Mouse (Mus musculus): Measurements from ENCODE around the gene Atad3a.

Atad3a gene

DNA sequence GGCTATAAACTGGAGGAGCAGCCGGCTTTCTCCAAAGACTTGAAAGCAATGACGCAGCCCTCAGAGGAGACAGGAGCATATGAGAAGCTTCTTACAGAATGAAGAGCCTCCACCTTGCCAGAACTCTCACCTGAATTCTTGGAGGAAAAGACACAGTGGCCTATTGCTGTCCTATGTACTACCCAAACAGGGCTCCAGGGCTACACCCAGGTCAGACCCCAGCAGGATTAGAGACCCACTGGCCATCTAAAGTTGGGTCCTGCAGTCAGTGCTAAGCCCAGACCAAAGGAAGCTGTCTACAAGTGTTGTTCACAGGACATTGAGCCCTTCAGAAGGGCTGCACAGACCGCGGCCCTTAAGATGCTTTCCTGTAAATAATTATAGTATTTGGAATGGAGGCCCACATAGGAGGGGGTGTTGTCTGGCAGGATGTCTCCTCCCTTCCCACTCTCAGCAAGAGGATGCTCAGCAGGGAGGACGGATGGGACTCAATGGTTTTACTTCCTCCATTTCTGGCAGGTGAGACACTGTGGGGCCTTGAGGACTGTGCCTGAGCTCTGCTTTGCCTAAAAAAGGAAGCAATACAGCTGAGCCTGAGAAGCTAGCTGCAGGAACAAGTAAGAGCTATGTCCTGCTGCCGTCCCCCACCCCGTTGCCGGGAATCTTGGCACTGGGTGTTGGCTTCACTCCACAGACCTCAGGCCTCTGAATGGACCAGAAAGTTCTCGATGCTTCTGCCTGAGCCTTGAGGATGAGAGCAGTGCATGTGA lies 14.3 kb upstream of the Atad3a start:
- WGBS, result 10% methylated on average over 9 of the region's 9 CpGs

DNA sequence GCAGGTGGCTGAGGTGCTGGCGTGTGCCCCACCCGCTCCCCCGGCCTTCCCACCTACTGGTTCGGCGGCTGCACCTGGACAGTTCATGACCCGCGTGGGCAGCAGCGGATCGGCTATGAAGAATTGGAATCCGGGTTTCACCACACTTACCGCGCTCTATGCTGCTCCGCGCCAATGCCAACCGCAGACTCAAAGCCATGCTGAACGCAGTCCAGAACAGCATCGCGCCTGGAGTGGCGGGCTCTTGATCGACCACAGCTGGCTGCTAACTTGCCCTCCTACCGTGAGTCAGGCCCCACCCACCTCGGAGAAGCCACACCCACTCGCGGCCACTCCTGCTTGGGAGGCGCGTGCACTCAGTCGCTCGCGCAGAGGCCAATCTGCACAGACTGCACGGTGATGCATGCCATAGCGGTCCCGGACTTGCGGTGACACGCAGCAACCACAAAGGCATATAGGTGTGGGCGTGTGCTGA lies 13.4 kb upstream of the Atad3a start, which contains the start of gene Vwa1:
Vwa1 (minus strand) TSS at position 419 of the 475 bp plus-strand sequence.
- 1% methylated on average over 35 of the region's 35 CpGs for WGBS

DNA sequence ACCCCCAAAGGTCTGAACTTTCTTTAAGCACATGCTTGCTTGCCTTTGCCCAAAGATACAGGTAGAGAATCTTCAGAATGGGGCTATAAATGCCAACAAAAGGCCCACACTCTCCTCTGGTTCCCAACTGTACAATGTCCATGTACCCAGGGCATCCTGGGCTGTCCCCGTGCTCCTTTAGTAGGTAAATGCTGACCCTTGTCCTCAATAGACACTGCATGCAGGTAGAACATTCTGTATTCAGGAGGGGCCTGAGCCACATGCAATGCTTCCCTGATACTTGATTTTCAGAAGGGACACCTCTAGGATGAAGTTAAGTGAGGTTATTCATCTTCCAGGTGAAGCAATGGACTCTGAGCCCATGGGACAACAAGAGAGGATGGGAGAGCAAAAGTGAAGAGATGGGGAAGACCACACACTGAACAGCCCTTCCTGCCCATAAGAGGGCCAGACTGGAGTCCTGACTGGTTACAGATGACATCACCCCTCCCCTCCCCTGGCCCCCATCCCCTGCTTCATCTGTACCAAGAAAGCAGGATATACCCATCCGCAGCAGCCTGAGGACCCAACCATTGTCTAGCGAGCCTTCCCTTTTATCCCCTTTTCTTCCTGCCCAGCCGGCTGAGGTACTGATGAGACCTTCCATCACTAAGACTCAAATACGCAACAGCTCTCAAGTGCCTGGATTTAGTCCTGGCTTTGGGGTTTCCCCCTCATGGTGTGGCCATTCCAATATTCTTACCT lies 12.6 kb upstream of the Atad3a start:
- whole genome bisulfite sequencing, result 54% methylated on average over 5 of the region's 5 CpGs

DNA sequence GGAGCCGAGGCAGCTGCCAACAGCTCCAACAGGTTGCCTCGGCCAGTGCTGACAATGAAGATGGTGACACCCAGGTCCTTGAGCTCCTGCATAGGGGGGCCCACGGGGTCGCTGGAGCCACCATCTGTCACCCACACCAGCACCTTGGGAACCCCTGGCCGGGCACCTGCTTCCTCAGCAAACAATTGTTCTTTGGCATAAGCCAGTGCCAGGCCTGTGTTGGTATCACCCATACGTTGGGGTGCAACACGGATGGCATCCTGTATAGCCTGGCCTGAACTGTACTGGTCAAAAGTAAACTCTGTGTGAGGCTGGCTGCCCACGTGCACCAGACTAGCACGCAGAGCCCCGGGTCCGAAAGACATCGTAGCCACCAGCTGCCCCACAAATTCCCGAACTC lies 11.9 kb upstream of the Atad3a start:
- WGBS, result 76% methylated on average over 13 of the region's 13 CpGs

DNA sequence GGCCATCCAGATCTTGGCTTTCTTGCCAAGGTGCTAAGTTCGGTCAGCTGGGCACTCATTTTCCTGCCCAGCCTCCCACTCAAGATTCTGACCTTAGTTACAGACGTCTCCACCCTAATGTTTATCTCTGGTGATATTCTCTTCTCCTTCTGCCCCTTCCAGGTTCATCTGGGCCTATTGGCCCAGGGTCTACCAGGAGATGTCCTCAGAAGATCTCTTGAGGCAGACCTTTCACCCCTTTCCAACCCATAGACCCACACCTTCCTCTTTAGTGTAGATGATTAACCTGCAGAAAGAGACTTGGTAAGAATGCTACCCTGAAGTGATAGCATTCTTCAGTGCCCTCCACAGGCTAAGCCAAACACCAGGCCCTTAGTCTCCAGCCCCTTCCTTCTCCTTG lies 10.8 kb upstream of the Atad3a start:
- 86% methylated on average over 2 of the region's 2 CpGs for WGBS

DNA sequence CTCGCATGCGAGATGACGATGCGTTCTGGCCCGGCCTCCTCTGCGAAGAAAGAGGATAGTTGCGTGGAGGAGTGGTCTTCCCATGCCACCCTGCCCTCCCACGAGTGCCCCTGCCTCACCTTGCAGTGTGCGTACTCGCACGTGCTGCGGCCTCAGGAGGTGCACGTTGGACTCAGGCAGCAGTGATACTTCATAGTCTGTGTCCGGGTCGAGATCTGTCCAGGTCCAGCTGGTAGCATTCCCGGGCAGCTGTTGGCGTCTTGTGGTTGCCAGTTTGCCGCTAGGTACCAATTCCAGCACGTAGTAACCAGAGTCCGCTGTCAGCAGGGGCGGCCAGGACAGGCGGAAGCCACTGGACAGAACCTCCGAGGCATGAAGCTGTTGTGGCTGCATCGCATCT lies 9.7 kb upstream of the Atad3a start:
- WGBS, result 33% methylated on average over 24 of the region's 24 CpGs

DNA sequence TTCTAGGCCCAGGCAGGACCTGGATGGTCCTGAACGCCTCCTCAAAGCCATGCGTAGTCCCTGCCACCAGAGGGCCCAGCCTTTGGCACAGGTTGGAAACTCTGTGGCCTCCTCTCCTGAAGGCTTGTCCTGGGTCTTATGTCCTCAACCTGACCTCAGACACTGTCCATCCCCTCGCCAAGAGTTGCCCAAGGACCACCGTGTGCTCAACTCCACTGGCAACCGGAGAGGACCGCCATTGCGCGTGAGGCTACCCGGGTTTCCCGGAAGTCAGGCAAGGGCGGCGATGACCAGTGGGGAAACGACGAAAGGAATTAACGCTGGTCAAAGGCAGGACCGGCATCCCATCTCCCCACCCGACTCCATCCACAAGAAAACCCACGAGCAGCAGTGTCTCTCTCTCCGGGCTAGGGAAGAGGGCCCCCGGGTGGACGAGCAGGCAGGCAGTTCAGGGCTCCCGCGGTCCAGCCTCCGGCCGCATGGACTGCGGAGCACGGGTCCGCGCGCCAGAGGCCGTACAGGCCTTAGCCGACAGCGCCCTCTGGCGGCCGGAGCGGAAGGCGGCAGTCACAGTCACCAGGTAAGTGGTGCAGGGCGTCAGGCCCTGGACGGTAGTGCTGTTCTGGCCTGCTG lies 9.1 kb upstream of the Atad3a start:
- under 1% methylated on average over 39 of the region's 39 CpGs for WGBS

DNA sequence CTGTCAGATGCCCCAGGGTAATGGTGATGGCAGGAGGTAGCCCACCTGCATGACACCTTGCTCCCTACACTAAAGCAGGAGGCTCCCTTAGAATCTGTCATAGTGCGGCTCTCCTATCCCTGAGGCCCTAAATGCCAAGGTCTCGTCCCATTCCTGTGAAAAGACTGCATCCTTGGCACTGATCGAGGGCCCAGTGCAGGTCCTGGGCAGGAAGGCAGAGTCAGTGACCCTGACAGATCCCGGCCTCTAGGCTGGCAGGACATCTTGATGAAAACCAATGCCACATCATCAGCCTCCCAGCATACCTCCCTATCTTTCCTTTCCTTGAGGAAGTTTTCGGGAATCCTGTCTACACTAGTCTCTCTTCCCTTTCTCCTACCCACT lies 8.6 kb upstream of the Atad3a start:
- WGBS, result 69% methylated on average over 5 of the region's 5 CpGs

DNA sequence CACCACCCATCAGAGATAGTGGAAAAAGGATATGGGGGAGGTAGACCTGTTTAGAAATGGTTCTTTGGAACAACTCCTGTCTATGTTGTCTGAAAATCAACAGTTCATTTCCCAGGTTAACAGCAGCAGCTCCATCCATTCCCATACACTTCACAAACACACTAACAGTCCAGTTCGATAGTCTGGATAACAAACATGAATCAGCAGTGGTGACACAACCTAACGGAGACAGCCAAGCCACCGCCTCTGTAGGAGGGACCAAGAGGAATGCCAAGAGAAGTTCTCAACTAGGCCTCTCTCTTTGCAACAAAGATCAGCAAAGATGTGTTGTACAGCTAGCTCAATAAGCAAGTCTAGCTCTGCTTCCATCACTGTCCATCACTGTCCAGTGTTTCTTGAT lies 1.5 kb upstream of the Atad3a start:
- 86% methylated on average over 3 of the region's 3 CpGs for WGBS

DNA sequence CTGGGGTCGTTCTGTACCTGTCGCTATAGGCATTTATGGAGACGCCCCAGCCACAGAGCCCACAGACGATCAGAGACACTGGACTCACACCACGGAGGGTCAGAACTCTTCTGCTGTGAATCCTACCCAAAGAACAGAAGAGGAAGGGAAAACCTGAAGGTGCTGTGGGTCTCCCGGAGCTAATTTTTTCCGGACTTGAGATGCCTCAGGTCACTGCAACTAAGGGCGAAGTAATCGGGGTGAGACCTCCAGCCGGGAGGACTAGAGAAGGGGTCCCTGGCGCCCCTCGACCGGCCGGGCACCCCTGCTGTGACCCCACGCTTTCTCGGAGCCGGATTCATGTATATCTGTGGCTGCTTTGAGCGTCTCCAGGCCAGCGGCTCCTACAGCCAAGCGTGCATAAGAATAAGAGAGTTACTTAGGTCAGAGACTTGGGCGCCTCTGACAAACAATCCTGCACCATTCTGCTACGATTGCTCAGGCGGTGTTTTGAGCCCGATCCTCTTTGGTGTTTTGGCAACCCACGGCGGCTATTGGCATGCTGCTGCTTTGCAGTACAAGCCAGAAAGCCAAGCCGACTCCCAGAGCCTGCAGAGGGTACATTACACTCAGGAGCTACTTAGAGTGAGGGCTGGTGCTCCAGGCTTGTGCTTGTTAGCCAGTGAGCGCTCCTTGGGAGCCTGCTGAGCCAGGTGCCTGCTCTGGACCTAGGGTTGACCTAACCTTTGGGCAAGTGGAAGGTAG lies 635 bp upstream of the Atad3a start:
- 2% methylated on average over 28 of the region's 28 CpGs for WGBS

DNA sequence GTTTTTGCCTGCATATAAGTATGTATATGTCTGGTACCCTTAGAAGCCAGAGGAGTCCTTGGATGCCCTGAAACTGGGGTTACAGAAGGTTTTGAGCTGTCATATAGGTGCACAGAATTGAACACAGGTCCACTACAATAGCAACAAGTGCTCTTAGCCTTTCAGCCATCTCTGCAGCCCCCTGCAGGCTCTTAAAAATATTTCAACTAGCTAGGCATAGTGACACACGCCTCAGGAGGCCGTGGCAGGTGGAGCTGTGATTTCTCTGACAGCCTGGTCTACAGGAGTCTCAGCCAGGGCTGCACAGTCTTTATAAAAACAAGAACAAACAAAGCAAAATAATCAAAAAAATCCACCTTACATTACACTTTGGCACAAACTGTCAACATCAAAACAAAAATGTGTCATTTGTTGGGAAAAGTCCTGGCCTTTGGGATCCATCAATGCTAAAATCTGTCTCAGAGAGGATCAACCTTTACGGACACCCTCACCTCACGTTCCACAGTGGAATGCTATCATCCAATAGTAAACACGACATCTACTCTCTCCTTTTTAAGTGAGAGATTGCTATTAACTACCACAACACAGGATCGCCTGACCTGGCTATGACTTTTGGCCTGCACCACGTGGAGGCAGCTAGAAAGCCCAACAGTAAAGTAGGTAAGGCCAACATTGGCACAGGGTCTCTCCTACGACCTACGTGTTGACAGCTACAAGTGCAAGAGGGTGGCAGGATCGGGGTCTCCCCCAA lies 856 bp downstream of the Atad3a start:
- WGBS, result 2% methylated on average over 10 of the region's 10 CpGs

DNA sequence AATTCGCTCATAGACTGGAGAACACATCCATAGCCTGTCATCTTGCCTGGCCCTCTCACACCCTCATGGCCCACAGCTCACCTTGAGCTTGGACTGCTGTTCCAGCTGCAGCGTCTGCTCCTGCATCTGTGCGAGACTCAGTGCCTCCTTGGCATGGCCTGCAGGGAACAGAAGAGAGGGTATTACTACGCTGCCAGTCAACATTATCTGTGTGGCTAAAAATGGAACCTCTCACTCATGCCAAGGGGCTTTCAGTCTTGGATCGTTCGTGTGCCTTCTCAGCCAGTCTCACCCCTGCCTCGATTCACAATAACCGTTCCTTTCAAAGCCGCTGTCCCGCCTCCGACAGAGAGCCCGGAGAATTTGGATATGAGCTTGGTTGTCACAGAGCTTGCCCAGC lies 3.9 kb downstream of the Atad3a start:
- 64% methylated on average over 12 of the region's 12 CpGs for WGBS

DNA sequence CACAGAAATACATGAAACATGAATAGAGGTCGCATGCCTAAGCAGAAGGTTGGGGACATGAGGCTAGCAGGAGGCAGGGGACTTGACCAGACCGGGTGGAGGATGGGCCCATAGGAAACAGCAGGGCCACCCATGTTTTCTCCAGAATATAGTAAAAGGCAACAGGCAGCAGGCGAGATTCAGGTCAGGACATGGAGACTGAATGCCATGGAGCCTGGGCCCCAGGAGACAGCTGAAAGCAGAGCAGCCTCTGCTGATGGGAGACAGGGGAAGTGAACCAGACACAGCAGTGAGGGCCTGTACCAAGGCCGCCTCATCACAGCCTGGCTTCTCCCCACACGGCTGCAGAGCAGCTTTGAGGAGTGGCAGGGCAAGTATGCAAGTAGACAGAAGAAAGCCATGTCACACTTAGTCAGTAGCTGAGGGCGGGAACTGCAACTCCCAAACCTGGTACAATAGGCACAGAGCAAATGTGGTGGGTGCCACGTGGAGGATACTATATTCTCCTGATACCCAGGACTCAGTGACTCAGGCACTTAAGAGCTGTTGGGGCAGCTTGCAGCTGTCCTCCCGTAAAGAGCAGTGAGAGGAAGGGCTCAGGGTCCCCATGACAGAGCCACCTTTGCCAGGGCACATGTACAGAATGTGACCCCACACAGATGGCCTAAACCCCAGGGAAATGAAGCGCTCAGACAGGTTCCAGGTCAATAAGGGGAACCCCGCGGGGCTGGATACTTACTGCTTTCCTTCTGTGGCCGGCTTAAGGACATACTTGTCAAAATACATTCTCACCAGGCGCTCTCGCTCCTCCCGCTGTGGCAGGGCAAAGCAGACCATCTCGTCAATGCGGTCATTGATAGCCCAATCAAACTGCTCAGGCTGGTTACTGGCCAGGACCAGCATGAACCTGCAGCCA lies 14.1 kb downstream of the Atad3a start:
- 69% methylated on average over 17 of the region's 17 CpGs for WGBS

DNA sequence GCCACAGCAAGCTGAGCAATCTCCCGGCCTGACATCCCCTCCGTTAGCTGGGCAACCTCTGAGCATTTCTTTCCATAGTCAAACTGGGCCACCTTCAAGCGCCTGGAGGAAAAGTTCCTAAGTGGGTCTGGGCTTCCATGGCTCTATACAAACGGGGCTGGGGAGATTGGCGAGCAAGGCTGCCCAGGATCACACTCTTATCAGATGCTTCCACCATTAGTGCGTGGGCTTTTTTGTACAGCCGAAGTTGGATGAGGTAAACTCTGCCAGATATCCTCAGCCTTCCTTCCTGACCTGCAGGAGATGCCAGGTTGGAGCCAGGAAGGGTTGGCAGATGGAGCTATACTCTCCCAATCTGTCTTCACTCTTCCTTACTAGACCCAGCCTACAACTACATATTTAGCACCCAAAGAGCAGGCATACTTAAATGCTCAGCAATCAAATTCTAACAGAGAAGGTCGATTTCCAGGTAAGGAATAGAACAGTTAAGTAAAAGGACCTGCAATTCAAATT lies 14.8 kb downstream of the Atad3a start:
- WGBS, result 60% methylated on average over 8 of the region's 8 CpGs

DNA sequence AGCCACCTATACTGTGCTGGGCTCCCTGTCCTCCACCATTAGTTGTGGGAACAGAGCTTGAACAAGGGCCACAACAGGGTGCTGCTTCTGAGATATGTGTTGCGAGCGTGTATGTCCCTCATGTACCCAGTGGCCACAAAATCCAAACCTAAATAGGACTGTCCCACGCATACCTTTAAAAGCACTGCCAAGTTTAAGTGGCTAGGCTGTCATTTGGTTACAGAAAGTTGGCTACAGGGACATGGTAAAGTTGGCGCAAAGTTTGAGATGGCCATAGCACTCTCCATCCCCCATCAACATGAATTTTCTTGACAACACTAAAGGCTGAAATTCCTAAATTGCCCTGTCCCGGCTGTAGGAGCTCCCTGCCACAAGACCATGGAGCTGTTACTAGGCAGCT lies 15.8 kb downstream of the Atad3a start:
- WGBS, result 84% methylated on average over 5 of the region's 5 CpGs

DNA sequence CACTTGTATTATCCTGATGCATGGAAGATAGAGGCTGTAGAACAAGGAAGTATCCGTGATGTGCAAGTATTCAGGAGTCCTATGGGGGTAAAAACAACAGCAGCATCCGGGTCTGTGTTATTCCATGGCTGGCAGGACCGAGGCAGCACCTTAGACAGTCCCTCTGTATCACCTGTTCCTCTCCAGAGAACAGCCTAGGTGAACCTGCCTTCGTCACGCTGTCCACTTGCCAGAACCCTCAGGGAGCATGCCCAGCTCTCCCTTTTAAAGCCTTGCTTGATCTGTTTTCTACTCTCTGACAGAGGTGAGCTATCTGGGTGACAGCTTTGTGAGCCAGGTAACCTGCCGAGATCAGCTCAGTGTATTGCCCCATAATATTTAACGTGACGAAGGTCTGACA lies 16.4 kb downstream of the Atad3a start:
- WGBS, result 74% methylated on average over 8 of the region's 8 CpGs

DNA sequence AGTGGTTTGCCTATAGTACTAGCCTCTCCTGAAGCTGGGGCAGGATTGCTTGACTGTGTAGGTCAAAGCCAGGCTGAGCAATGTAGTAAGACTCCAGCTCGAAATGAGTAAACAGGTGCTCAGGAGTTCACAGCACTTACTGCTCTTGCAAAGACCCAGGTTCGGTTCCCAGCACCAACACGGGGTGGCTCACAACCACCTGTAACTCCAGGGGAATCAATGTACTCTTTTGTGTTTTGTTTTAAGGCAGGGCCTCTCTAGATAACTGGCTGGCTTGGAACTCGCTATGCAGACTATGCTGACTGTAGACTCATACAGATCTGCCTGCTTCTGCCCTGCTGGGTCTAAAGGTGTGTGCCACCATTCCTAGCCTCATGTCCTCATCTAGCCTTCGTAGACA lies 18.2 kb downstream of the Atad3a start:
- WGBS, result 93% methylated on average over 5 of the region's 5 CpGs

DNA sequence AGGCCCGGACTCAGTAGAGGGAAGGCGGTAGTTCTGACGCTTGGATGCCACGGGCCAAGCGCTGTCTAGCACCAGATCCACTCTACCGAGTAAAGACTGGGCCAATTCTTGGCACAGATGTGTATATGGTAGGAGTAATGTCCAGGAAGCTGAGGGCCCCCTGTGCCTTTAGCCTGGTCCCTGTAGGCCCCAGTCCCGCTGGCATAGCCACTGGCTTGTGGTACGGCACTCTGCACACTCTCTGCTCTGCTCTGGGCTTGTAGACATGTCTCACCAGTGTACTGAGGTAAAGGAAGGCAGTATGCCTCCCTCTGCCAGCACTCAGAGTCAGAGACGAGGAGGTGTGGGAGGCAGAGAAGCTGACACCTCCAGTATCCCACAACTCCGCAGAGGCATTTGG lies 20.2 kb downstream of the Atad3a start:
- 71% methylated on average over 10 of the region's 10 CpGs for WGBS

DNA sequence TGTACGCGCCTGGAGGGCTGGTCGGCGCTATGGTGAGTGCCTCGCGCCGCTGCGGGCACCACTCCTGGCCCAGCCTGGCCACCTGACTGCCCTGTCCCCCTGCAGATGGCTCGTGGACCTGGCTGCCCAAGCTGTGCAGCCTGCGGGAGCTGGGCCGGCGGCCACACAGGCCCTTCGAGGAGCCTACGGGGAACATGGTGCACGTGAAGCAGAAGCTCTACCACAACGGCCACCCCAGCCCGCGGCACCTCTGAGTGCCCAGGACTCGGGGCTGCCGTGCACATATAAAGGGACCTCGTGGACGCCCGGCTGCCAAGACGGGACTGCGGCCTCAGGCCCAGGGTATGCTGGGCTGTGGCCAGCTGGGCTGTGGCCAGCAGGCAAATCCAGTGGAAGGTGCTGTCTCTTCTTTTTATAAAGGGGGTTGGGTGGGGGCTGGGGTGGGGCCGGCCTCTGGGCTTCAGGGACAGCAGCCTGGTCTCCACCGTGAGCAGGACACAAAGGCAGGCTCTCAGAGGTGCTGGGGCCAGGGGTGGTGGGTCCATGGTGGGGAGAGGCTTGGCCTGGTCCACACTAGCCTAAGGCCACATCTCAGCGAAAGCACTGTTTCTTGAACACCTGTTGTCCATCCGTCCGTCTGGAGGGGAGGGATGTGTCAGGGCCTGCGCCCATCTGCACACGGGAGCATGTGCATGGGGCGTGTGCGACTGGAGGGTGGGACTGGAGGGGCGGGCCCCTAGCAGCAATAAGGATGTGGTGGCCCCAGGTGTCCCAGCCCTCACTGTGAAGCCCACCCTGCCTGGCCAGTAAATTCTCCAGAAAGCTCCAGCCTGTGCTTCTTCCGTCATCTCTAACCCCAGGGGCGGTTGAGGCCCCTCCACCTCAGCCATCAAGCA lies 20.9 kb downstream of the Atad3a start:
- WGBS, result 54% methylated on average over 37 of the region's 37 CpGs

Data from cerebral cortex, adult 2 months (tissue).